Mouse (Mus musculus): ENCODE measurements around the gene Omt2b. TPM values are rescaled to one million over a fixed set of nuclear protein-coding genes. Genes with fewer than 3 reads are reported as not detected.
A peak's percentile ranks its signal among the peaks of the same experiment; 100 is the strongest.

Omt2b gene
- polyA plus RNA-seq, 1 experiment from 2014 or later = not detected

DNA sequence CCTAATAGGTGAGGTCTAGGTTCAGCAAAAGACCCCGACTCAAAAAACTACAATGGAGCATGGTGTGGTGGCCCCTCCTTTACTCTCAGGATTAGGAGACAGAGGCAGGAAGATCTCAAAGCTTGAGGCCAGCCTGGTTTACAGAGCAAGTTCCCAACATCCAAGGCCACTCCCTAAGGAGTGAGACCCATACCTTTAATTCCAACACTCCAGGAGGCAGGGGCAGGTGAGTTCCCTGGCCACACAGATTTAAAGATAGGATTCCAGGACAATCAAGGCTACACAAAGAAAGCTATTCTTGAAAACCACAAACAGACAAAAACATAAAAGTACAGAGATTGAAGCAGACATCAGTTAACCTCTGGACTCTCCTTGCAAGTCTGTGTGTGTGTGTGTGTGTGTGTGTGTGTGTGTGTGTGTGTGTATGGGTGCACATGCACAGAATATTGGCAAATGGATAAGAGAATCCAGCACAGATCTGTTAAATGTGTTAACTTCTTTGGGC lies 47.5 kb downstream of the Omt2b start:
- DNase-seq (ENCODE audit: low spot score) = no peak
- Histone ChIP-seq H3K9me3 (replicated peaks) (no peaks in the 10 kb centered on the region), H3K27me3 (ENCODE audit: low read depth, poor library complexity, severe bottlenecking) (peaks cover 28% of the 10 kb centered on the region), H3K36me3 (no peaks in the 10 kb centered on the region), H3K27ac (replicated peaks) (no peak overlapping the region), H3K4me3 (no peak overlapping the region), H3K4me1 (peaks cover 14% of the 10 kb centered on the region)
- 85% methylated on average over 1 of the region's 1 CpGs for WGBS

DNA sequence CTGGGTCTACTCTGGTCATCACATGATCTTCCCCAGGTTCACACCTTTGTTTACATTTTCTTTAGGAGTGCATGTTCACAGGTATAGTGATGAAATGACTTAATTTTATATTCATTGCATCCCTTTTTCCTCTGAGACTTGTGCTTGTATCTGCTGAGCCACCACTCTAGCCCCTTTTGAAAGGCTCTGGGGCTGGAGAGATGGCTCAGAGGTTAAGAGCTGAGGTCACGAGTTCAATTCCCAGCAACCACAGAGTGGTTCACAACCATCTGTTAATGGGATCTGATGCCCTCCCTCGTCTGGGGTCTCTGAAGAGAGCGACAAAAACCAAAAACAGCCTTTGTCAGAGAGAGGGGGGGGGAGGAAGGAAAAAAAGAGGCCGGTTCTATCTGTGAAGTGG lies 48.1 kb downstream of the Omt2b start:
- H3K4me3 ChIP-seq = no peak overlapping the region
- H3K9me3 ChIP-seq (replicated peaks) = no peaks in the 10 kb centered on the region
- H3K36me3 ChIP-seq = no peaks in the 10 kb centered on the region
- no peak for DNase-seq (ENCODE audit: low spot score)
- H3K27ac ChIP-seq (replicated peaks) = no peak overlapping the region
- H3K27me3 ChIP-seq (ENCODE audit: low read depth, poor library complexity, severe bottlenecking) = peaks cover 28% of the 10 kb centered on the region
- WGBS = 69% methylated on average over 4 of the region's 4 CpGs
- peaks cover 14% of the 10 kb centered on the region for H3K4me1 ChIP-seq

DNA sequence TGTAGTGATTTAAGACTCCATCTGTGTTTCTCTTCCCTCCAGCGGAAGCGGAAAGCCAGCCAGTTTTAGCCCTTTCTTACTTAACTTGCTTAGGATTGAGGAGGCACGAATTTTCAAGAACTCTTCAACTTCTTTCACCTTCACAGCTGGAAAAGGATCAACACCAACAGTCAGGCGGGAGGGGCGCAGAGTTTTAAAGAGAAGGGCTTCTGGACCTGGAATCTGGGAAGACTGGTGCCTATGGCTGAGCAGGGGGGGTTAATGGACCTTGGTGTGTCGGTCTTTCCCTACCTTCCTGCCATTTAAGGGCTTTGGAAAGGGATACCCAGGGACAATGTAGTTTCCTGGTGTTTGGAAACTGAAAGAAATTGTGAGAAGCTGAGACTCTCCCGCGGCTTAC lies 50.2 kb downstream of the Omt2b start:
- no peak for DNase-seq (ENCODE audit: low spot score)
- 22% methylated on average over 8 of the region's 8 CpGs for WGBS
- peak overlapping the region; percentile 51 for H3K4me3 ChIP-seq

DNA sequence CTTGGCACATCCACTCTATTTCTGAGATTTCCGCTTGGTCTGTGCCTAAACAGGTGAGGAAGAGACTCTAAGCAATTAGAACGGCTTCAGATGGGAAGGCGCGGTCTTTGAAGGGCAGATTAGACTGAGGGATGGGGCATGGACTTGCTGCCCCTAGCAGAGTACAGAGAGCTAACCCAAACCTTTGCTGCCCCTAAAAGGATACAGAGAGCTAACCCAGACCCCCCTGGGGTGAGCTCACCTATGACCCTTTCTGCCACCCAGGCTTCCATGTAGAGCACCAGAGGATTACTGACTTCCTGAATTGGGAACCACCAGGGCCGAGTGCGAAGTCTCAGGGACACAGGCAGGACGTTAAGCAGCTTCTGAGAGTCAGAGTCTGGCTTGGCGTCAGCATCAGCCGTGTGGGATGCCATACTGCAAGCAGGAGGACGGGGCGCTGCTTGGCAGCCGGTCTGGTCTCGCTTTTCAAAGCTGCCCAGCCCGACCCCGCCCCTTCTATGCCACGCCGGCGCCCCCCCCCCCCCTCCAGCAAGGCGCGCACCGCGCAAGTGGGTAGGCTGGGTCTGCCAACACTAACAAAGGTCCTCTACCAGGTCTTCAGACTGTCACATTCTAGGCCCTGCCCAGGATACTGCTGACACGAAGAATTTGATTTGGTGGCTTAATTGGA lies 50.9 kb downstream of the Omt2b start, which contains the start of gene Ooep:
Ooep (minus strand) TSS at position 613 of the 673 bp plus-strand sequence.
- peak; percentile 63 for DNase-seq (ENCODE audit: low spot score)
- H3K27me3 ChIP-seq (ENCODE audit: low read depth, poor library complexity, severe bottlenecking) = peaks cover 28% of the 10 kb centered on the region
- H3K4me1 ChIP-seq = peaks cover 14% of the 10 kb centered on the region
- 4% methylated on average over 23 of the region's 23 CpGs for WGBS
- peak within 1 kb of the TSS; percentile 46 for H3K27ac ChIP-seq (replicated peaks)
- H3K4me3 ChIP-seq = peak within 1 kb of the TSS; percentile 51
- no peaks in the 10 kb centered on the region for H3K36me3 ChIP-seq
- no peaks in the 10 kb centered on the region for H3K9me3 ChIP-seq (replicated peaks)

More for the DNA sequence above, 50.2 kb downstream of the Omt2b start:
- H3K27me3 ChIP-seq (ENCODE audit: low read depth, poor library complexity, severe bottlenecking) = peaks cover 28% of the 10 kb centered on the region
- H3K9me3 ChIP-seq (replicated peaks) = no peaks in the 10 kb centered on the region
- no peaks in the 10 kb centered on the region for H3K36me3 ChIP-seq
- peaks cover 14% of the 10 kb centered on the region for H3K4me1 ChIP-seq
- H3K27ac ChIP-seq (replicated peaks) = no peak overlapping the region; the same call in 1 of the 2 replicates

Other genes with a start within 250 kb of the Omt2b start
- gene Fbxo9, start 218.5 kb upstream of the Omt2b start, polyA plus RNA-seq (2016; fragmentation: Nextera tagmentation; extraction: Ambion mirVana) = 21.9 and 22.9 TPM in 2 replicates
- gene Ick, start 218.4 kb upstream of the Omt2b start, polyA plus RNA-seq (2016; fragmentation: Nextera tagmentation; extraction: Ambion mirVana) = 33.5 and 35.8 TPM in 2 replicates
- gene Gsta4, start 144.8 kb upstream of the Omt2b start, polyA plus RNA-seq (2016; fragmentation: Nextera tagmentation; extraction: Ambion mirVana) = 35.6 and 53.6 TPM in 2 replicates
- gene Gsta1, start 96.9 kb upstream of the Omt2b start, polyA plus RNA-seq (2016; fragmentation: Nextera tagmentation; extraction: Ambion mirVana) = not detected in 2 replicates
- gene Gm3776, start 70.5 kb upstream of the Omt2b start, polyA plus RNA-seq (2016; fragmentation: Nextera tagmentation; extraction: Ambion mirVana) = not detected in 2 replicates
- gene Gm10639, start 37.7 kb upstream of the Omt2b start, polyA plus RNA-seq (2016; fragmentation: Nextera tagmentation; extraction: Ambion mirVana) = not detected in 2 replicates
- not detected in 2 replicates for gene Omt2a, start 12.8 kb upstream of the Omt2b start, polyA plus RNA-seq (2016; fragmentation: Nextera tagmentation; extraction: Ambion mirVana)
- not detected in 2 replicates for gene Gsta2, start 28.2 kb downstream of the Omt2b start, polyA plus RNA-seq (2016; fragmentation: Nextera tagmentation; extraction: Ambion mirVana)
- gene Dppa5a, start 40.6 kb downstream of the Omt2b start, polyA plus RNA-seq (2016; fragmentation: Nextera tagmentation; extraction: Ambion mirVana) = not detected in 2 replicates
- 0.83 and 1.0 TPM in 2 replicates for gene Ooep, start 51.1 kb downstream of the Omt2b start, polyA plus RNA-seq (2016; fragmentation: Nextera tagmentation; extraction: Ambion mirVana)
- gene Ddx43, start 68.2 kb downstream of the Omt2b start, polyA plus RNA-seq (2016; fragmentation: Nextera tagmentation; extraction: Ambion mirVana) = 0.09 and 0.15 TPM in 2 replicates
- 0.30 and 0.53 TPM in 2 replicates for gene Cgas, start 115.6 kb downstream of the Omt2b start, polyA plus RNA-seq (2016; fragmentation: Nextera tagmentation; extraction: Ambion mirVana)
- gene Mto1, start 120.6 kb downstream of the Omt2b start, polyA plus RNA-seq (2016; fragmentation: Nextera tagmentation; extraction: Ambion mirVana) = 24.4 and 28.4 TPM in 2 replicates
- 0.44 and 0.68 TPM in 2 replicates for gene Gm17324, start 121.2 kb downstream of the Omt2b start, polyA plus RNA-seq (2016; fragmentation: Nextera tagmentation; extraction: Ambion mirVana)
- 3,476 and 3,775 TPM in 2 replicates for gene Eef1a1, start 161.6 kb downstream of the Omt2b start, polyA plus RNA-seq (2016; fragmentation: Nextera tagmentation; extraction: Ambion mirVana)